Mouse (Mus musculus): ENCODE data around the gene Gm13287.
"Not testable (repeated sequence)": the region's sequence is repeated elsewhere in the genome, so short reads cannot be mapped to it uniquely, and the experiment has no call there.

Gm13287 gene

GRCm38 (mm10) chr4:88802954-88803353 is at the start of gene Gm13287:
Gene Gm13287, plus strand, starts transcription at chr4:88803254.
- DNase-seq (ENCODE audit: low read depth, low spot score) = not testable (repeated sequence)

GRCm38 (mm10) chr4:88754818-88755340 is 48.2 kb upstream of the Gm13287 start, which contains the start of gene Gm13271:
Gene Gm13271, plus strand, starts transcription at chr4:88754868.
- not testable (repeated sequence) for DNase-seq (ENCODE audit: low read depth, low spot score)

GRCm38 (mm10) chr4:88756581-88757513 is 46.2 kb upstream of the Gm13287 start:
- not testable (repeated sequence) for DNase-seq (ENCODE audit: low read depth, low spot score)

GRCm38 (mm10) chr4:88757628-88758031 is 45.4 kb upstream of the Gm13287 start:
- not testable (repeated sequence) for DNase-seq (ENCODE audit: low read depth, low spot score)

GRCm38 (mm10) chr4:88758751-88759150 is 44.3 kb upstream of the Gm13287 start:
- not testable (repeated sequence) for DNase-seq (ENCODE audit: low read depth, low spot score)

- DNase-seq (ENCODE audit: low read depth, low spot score) = not testable (repeated sequence)
These were observed 43.3 kb upstream of the Gm13287 start, which contains the start of gene Gm13283 for GRCm38 (mm10) chr4:88759610-88760268. Gene Gm13283, plus strand, starts transcription at chr4:88760119.

GRCm38 (mm10) chr4:88760431-88760830 is 42.6 kb upstream of the Gm13287 start:
- not testable (repeated sequence) for DNase-seq (ENCODE audit: low read depth, low spot score)

GRCm38 (mm10) chr4:88761776-88762175 is 41.3 kb upstream of the Gm13287 start:
- DNase-seq (ENCODE audit: low read depth, low spot score) = not testable (repeated sequence)

- DNase-seq (ENCODE audit: low read depth, low spot score) = not testable (repeated sequence)
These were observed 40.7 kb upstream of the Gm13287 start for GRCm38 (mm10) chr4:88762341-88762740.

- DNase-seq (ENCODE audit: low read depth, low spot score) = not testable (repeated sequence)
These were observed 39.6 kb upstream of the Gm13287 start for GRCm38 (mm10) chr4:88763384-88764018.

GRCm38 (mm10) chr4:88773534-88773933 is 29.5 kb upstream of the Gm13287 start, which contains the start of gene Gm13290:
Gene Gm13290, plus strand, starts transcription at chr4:88773834.
- DNase-seq (ENCODE audit: low read depth, low spot score) = not testable (repeated sequence)

- not testable (repeated sequence) for DNase-seq (ENCODE audit: low read depth, low spot score)
These were observed 26.4 kb upstream of the Gm13287 start, which contains the start of gene Gm13289 for GRCm38 (mm10) chr4:88776622-88777021. Gene Gm13289, plus strand, starts transcription at chr4:88776922.

- DNase-seq (ENCODE audit: low read depth, low spot score) = not testable (repeated sequence)
These were observed 23.5 kb upstream of the Gm13287 start, which contains the start of gene Gm13272 for GRCm38 (mm10) chr4:88779550-88779949. Gene Gm13272, plus strand, starts transcription at chr4:88779850.

- not testable (repeated sequence) for DNase-seq (ENCODE audit: low read depth, low spot score)
These were observed 22.7 kb upstream of the Gm13287 start for GRCm38 (mm10) chr4:88780320-88780719.

- not testable (repeated sequence) for DNase-seq (ENCODE audit: low read depth, low spot score)
These were observed 21.2 kb upstream of the Gm13287 start, which contains the start of gene Ifnz for GRCm38 (mm10) chr4:88781831-88782230. Gene Ifnz, plus strand, starts transcription at chr4:88782131.

- DNase-seq (ENCODE audit: low read depth, low spot score) = not testable (repeated sequence)
These were observed 20.7 kb upstream of the Gm13287 start for GRCm38 (mm10) chr4:88782335-88782734.

- not testable (repeated sequence) for DNase-seq (ENCODE audit: low read depth, low spot score)
These were observed 17.6 kb upstream of the Gm13287 start, which contains the start of gene Gm13276 for GRCm38 (mm10) chr4:88785409-88785808. Gene Gm13276, plus strand, starts transcription at chr4:88785709.

GRCm38 (mm10) chr4:88788402-88788801 is 14.7 kb upstream of the Gm13287 start, which contains the start of gene Gm13277:
Gene Gm13277, plus strand, starts transcription at chr4:88788632.
- not testable (repeated sequence) for DNase-seq (ENCODE audit: low read depth, low spot score)

GRCm38 (mm10) chr4:88791250-88791649 is 11.8 kb upstream of the Gm13287 start, which contains the start of gene Gm13278:
Gene Gm13278, plus strand, starts transcription at chr4:88791550.
- DNase-seq (ENCODE audit: low read depth, low spot score) = not testable (repeated sequence)

- DNase-seq (ENCODE audit: low read depth, low spot score) = not testable (repeated sequence)
These were observed 8.9 kb upstream of the Gm13287 start, which contains the start of gene Gm13275 for GRCm38 (mm10) chr4:88793936-88794675. Gene Gm13275, plus strand, starts transcription at chr4:88794487.

All from c-Kit-negative CD71-positive TER-119-positive erythroid progenitor cells, embryonic 14.5 days (primary cell).